Mouse (Mus musculus): ENCODE results near the gene Psmc3.

Gene Psmc3

GRCm38 (mm10) chr2:91053181-91053933, 452 bp upstream of the Psmc3 start:
- DNase-seq (ENCODE audit: inconsistent ontology term) = peak; percentile 35

- DNase-seq (ENCODE audit: inconsistent ontology term) = no peak
These were observed 4.6 kb downstream of the Psmc3 start for GRCm38 (mm10) chr2:91058435-91058834.

DNA sequence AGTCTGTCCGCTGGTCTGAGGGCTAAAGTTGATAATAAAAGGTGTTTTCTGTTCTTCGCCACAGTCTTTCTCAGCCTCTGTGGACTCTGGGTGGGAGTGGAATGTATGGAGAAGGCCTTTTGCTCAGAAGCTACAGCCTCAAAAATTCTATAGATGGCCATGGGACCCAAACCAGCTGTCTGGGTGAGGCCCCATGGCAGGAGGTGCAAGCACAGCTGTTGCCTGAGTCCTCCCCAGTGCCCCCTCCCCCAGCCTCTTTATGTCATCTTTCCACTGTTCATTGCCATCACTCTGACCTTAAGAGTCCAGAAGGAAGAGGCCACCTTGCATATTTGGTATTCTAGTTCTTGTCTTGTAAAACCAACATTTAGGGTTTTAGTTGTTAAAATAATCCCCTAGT, 5.6 kb downstream of the Psmc3 start:
- DNase-seq (ENCODE audit: inconsistent ontology term) = no peak

- DNase-seq (ENCODE audit: inconsistent ontology term) = no peak
These were observed 6.9 kb downstream of the Psmc3 start for GRCm38 (mm10) chr2:91060544-91061355.

DNA sequence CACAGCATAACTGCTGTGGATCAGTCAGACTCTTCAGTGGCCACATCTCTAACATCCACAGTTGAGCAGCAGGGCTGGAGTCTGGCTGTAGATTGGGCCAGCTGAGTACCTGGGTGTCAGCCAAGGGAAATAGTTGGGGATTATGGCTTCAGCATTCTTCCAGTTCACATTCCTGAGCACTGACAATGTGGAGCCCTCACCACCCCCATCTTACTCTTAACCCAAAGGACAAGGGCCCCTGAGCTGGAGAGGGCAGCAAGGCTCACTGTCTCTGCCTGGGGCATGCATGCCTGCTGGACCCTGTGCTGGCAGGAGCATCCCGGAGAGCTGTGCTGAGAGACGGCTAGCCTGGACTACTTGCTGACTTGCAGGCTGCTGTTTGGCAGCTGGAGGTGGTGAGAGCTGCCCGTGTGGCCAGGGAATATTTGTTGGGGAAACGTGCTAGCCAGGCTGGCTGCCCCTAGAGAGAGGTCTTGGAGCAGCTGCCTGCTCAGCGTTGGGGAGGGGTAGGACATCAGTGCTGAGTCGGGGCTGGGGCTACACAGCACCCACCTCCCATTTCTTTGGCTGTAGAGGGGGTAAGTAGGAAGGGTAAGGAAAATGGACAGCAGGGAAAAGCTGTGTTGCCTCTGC, 8.2 kb downstream of the Psmc3 start:
- DNase-seq (ENCODE audit: inconsistent ontology term) = peak; percentile 96

GRCm38 (mm10) chr2:91062779-91063606, 9.2 kb downstream of the Psmc3 start:
- no peak for DNase-seq (ENCODE audit: inconsistent ontology term)

DNA sequence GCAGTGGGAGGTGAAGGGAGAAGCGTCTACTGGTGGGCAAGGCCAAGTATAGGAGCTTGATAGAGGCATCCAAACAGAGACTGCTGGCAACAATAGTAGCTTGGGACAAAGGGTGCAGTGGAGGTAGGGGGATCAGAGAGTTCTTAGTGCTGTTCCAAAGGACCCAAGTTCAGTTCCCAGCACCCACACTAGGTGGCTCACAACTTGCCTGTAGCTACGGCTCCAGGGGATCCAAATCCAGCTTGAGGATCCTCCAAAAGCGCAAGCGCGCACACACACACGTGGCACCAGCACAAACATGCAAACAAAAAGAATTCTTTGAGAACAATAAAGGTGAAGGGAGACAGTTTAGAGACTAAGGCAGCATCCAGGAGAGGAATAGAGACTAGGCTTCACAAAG, 10.4 kb downstream of the Psmc3 start:
- no peak for DNase-seq (ENCODE audit: inconsistent ontology term)

DNA sequence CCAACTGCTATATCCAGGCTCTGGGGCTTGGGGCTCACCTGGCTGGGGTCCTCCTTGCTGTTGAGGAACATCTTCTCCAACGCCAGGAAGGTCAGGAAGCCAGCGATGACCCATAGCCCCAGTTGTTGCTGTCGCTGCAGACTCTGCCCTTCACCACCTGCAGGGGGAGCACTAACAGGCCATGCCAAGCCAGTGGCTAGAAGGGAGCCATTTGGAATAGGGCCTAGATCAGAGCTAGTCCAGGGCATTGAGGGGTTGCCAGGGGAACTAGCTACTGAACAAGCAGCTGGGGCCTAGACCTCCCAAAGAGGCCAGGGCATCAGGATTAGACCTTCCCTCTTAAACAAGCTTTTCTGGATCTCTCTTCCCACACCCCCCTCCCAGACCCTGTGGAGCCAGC, 11.7 kb downstream of the Psmc3 start:
- no peak for DNase-seq (ENCODE audit: inconsistent ontology term)

DNA sequence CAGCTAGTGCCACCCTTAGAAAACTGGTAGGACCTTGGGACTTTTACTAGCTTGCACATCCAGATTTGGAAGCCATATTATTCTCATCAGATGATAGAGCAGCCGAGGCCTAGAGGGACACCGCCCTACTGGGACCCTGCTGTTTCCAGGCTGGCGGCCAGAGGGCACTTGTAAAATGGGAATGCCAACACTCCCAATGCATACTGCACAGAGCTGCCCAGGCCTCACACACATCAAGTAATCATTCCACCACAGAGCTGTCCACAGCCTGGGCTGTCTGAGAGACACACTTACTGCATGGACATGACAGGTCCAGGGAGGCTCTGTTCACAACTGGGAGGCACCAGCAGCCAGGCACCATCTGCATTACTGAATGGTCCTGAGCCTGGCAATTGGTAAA, 12.6 kb downstream of the Psmc3 start:
- peak; percentile 29 for DNase-seq (ENCODE audit: inconsistent ontology term)

- DNase-seq (ENCODE audit: inconsistent ontology term) = no peak
These were observed 14.5 kb downstream of the Psmc3 start for GRCm38 (mm10) chr2:91068162-91068871.

DNA sequence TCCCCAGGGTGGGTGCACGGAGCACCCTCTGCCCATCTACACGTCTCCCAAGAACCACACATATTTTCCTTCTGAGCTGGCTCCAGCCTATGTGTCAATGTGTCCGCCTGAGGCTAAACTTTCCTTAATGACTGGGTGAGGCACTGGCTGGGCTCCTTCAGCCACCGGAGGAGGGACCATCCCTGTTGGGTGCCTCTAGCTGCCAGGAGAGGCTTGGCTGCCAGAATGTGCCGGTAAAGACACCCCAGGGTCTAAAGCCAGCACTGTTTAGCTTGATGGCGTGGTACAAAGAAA, 15.0 kb downstream of the Psmc3 start:
- DNase-seq (ENCODE audit: inconsistent ontology term) = peak; percentile 84

DNA sequence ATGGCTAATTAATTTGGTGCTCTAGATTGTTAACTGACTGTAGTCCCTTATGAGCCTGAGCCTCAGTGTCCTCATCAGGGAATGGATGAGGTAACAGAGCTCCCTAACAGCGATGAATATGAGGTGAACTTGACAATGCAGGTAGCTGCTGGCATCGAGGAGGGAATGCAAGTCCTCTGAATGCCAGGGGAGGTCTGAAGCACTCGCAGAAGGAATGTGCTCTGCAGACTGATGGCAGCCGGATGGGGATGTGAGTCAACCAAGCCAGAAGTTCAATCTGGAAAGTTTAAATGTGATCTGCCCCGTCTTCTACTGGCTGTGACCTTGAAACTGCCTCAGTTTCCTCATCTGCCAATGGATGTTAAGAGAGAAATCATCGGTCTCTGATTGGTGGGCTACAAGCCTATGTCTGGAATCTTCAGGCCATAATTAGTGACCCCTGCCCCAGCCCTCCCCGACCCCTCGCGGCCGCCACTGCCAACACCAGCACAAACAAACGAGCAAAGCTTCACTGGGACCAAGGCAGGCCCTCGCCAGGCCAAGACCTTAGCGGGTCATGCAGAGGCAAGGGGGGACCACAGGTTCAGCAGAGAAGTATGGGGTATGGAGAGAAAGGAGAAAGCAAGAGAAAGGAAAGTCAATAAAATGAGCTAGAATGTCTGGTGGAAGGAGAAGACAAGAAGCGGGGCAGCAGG, 15.6 kb downstream of the Psmc3 start:
- peak; percentile 71 for DNase-seq (ENCODE audit: inconsistent ontology term)

GRCm38 (mm10) chr2:91070076-91070800, 16.4 kb downstream of the Psmc3 start, which contains the start of gene Slc39a13:
Gene Slc39a13 (minus strand): TSS chr2:91070417.
- DNase-seq (ENCODE audit: inconsistent ontology term) = peak; percentile 99

- no peak for DNase-seq (ENCODE audit: inconsistent ontology term)
These were observed 17.2 kb downstream of the Psmc3 start for GRCm38 (mm10) chr2:91071059-91071458.

DNA sequence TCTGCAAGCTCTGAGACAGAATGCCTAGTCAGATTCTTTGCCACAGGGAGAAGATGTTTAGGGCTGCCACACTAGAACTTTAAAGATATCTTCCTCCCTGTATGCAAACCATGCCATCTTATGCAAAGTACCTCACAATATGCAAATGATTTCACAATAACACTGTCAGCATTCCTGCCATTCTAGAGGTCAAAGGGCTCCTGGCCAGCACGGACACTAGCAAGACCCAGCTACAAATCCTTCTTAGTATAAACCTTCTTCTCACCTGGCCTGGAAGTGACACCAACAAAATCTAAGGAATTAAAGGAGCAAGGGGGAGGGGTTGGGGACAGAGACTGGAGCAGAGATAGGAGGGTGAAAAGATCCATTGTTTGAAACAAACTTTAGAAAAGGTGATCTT, 18.3 kb downstream of the Psmc3 start:
- no peak for DNase-seq (ENCODE audit: inconsistent ontology term)

DNA sequence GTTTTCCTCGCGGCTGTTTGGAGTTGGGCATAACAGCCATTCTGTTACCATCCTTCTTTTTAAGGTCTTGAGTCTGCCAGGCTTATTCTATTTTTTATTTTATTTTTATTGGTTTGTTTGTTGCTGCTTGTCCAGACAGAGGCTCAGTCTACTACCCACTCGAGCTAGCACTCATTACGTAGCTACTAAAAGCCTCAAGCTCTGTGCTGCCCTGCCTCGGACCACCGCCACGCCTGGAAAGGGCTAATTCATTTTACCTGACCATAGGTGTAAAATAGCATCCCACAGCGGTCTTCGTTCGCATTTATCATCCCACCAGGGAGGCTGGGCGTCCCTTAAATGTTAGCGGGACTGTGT, 24.1 kb downstream of the Psmc3 start:
- DNase-seq (ENCODE audit: inconsistent ontology term) = no peak

DNA sequence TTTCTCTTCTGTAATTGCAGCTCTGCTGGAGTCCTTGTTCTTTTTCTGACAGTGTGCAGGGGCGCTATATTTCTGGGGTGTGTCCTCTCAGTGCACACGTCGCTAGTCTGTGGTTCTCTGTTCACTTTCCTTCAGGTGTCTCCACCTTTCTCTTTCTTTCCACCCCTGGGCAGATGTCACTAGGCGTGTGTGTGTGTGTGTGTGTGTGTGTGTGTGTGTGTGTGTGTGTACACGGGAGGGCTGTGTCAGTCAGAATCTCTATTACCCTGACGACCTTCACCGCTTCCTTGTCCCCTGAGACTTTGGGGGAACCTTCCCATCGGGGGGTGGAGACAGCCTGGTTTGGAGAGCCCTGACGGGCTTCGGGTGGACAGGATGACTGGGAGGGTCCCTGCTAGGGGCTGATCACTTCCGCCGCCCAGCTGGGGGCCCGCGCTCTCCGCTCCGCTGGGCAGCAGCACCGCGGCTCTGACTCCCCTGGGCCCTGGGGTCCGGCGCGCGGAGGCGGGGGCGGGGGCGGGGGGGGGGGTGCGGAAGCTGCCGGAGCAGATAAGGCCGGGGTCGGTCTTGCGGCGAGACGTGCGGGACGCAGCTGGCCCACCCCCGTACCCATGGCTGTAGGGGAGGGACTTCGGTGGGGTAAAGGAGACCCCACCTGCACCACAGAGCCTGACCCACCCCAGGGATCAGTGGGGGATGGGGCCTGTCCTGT, 24.7 kb downstream of the Psmc3 start:
- DNase-seq (ENCODE audit: inconsistent ontology term) = no peak

DNA sequence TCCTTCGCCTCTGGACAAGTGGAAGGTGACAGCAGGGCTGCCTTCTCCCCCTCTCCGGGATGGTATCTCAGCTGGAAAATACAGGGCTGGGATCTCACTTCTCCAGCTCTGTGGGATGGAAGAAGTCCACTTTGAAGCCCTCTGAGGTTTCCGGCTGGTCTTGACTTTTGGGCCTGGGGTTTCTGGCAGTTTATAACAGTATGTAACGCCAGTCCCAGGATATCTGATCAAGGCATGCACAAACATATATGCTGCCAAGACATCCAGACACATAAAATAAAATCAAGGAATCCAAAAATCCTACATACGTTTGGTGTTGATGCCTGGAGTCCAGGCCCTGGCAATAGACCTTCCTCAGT, 25.2 kb downstream of the Psmc3 start:
- no peak for DNase-seq (ENCODE audit: inconsistent ontology term)

- DNase-seq (ENCODE audit: inconsistent ontology term) = no peak
These were observed 27.1 kb downstream of the Psmc3 start for GRCm38 (mm10) chr2:91080784-91081513.

Data from Muller cell, postnatal 12 days (primary cell).